Mouse (Mus musculus) retina, adult 2 months (tissue): Measurements from ENCODE around the gene Nt5c3.

Experiments
- DNase-seq: peaks from one replicate; pipeline ENCODE4 v3.0.0-alpha.2; 2012; ENCODE audit warnings: low read depth, low spot score

Nt5c3 gene

DNA sequence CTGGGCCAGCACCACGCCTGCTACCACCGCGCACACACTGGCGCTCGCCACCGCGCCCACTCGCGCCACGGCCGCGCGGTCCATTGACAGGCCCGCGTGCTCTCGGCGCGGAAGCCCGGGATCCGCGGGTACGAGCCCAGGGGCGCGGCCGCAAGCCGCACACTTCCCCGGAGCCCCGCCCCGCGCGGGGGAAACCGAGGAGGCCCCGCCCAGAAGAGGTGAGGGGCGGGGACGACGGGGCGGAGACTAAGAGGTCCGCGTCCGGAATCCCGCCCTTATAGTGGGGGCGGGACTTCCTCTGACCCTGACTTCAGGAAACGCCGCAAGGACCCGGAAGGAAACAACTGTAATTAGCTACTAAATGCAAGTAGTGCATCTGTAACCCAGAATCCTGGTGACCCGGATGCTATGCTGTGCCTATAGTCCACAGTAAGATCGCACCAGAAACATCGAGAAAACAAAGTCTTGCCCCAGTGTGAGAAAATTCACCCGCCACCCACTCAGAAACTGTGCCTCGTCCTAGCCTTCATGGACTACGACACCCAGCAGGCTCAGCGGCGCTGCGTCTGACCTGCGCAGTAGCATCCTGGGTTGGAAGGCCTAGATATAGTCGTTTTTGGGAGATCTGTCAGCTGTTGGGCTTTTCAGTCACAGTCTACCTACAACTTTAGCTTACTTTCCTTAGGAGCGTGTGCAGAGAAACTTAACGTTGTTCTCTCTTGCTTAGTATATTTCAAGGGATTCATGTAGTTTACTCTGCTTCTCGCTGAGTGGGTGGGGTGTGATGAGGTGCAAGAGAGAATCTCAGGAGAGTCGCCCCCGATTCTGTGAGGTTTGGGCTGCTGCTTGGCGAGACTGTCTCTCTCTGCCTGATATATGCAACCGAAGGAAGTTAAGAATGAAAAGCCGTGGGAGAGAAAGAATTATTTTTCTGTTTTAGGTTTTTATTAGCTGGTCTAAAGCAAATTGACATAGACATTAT lies at the start of gene Nt5c3, which contains the start of gene Vmn1r4:
TSS of gene Nt5c3 (minus strand) at position 207 of the 982 bp plus-strand sequence.
TSS of gene Vmn1r4 (plus strand) at position 290 of the 982 bp plus-strand sequence.
- DNase-seq = peak; percentile 96

DNA sequence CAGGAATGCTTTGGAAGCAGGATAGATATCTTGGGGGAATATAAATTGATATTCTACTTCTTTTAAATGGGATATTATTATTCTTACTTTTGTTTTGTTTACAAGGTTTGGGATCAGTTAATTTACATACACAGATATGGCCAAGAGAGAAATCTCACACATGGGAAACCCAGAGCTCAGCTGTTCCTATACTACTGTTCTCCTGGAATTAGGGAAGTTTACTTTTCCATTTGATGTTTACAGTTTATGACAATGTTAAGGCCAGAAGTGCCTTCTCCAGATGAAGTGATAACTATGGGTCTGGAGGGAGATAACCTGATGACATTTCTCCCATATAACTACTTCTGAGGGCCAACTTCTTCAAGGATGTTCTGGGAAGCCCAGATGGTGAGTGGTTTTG lies 46.2 kb upstream of the Nt5c3 start, which contains the start of gene Vmn1r5:
TSS of gene Vmn1r5 (plus strand) at position 301 of the 400 bp plus-strand sequence.
- no peak for DNase-seq

DNA sequence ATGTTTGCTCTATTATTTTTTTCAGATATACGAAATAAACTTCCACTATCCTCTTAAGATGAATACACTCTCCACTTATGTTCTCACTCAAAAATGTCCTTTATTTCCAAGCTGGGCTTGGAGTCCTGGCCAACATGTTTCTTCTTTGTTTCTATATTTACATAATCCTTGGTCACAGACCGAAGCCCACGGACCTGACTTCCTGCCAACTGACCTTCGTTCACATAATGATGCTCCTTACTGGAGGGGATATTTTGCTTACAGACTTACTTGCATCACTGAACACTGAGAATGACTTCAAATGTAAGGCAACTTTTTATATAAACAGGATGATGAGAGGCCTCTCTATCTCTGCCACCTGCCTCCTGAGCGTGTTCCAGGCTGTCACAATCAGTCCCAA lies 32.7 kb upstream of the Nt5c3 start:
- DNase-seq = no peak

DNA sequence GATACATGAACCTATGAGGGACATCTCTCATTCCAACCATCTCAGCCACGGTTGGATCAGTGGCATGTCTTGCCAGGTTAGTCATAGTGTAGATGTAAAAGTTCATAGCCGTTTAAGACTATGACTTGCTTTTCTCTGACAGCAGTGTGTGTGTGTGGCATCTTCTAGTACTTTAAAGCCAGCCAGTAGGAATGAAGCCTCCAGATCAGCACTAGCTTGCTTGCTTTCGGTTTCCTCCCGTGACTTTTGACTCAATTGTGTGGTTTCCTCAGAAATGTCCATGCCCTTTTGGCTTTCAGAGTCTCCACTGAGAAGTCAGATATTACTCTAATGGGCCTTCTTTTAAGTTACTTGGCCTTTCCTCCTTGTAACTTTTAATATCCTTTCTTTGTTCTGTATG lies 10.6 kb upstream of the Nt5c3 start:
- DNase-seq = no peak

DNA sequence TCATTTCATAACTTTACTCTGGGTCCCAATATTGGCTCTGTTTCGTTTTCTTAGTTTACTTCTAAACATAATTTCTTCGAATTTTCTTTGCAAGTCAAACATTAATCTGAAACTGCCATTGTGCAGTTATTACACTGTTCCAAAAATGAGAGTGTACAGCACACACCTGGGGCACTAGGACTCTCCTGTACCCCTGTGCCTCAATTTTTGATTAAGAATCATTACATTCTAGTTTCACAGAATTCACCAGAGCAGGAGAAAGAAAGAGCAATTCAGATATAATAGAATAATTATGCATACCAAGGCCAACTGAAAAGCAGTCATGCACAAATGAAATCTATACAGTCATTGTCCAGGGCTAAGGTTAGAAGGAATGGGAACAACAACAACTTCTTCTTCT lies 8.7 kb upstream of the Nt5c3 start:
- no peak for DNase-seq

DNA sequence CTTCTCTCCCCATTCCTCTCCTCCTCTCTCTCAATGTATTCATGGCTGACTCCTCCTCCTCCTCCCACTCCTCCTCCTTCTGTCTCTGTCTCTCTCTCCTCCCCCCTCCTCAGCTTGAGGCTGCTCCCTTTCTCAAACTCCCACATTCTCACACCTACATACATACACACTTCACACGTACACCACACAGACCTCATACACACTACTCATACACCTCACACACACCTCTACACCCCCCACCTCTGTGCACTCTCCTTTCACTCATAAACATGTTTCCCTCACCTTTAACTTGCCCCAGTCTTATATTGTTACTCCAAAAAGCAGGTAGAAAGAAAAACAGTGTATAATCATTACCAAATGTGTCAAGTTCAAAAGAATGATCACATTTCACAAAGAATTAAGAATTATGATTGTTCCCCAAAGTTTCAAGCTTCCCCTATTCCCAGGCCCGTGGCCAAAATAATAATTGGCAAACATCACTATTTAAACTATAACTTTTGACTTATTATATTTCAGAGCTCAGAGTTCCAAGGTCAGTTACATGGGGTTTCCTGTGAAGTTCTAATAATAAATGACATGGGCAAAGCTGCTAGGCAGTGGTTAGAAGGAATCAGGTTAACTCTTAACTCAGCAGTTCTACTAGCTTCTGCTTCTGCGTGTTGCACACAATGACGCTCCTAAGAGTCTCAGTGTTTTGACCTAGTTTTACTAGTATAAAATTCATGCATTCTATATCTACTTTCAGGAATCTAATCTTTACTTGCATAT lies 8.1 kb upstream of the Nt5c3 start:
- no peak for DNase-seq

DNA sequence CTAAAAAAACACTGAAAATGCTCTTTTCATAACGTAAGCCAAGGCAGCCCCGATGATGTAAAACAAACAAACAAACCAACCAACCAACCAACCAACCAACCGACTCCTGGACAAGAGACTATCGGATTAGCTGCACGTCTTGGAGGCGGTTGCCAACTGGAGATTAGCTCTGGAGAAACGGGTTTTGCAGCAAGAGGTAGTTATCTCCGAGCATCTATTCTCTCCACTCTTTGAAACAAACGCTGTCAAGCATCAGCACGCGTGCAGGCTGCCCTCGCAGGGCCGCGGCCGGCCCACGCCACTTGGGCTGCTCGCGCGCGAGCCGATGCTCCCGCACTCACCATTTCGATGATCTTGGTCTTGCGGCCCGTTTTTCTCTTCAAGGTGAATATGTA lies 404 bp downstream of the Nt5c3 start:
- DNase-seq = peak; percentile 49

DNA sequence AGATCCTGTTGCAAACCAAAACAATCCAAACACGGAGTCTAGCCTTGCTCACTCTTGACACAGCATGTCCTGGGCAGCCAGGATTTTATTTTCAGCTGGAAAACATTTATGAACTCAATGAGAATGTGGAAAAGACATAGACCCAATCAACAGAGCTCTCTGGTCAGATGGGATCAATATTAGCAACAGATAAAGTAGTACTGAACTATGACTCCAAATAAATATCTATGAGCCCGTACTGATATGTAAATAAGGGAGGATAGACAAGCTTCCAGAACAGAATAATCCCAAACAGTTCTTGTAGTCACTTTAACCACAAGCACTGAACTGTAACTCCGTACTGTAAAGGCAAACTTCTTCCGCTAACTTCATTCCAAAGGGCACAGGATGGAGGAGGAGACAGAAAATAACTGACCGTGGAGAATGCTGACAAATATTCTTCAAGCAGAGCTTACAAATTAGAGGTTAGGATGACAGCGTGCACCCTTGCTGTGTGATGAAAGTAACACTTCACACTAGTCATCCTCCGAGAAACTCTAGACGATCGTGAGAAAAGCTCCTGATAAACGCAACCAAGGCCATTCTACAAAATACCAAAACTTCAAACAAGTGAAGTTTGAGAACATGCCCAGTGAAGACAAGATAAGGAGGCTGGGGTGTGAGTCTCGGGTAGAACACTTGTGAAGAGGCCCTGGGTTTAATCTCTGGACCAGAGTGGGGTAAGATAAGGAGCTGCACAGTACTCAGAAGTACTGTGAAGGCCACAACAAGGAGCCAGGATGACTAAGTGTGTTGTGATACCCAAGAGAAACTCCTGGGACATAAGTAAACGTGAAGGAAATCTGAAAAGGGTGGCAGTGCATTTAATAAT lies 3.3 kb downstream of the Nt5c3 start:
- no peak for DNase-seq

DNA sequence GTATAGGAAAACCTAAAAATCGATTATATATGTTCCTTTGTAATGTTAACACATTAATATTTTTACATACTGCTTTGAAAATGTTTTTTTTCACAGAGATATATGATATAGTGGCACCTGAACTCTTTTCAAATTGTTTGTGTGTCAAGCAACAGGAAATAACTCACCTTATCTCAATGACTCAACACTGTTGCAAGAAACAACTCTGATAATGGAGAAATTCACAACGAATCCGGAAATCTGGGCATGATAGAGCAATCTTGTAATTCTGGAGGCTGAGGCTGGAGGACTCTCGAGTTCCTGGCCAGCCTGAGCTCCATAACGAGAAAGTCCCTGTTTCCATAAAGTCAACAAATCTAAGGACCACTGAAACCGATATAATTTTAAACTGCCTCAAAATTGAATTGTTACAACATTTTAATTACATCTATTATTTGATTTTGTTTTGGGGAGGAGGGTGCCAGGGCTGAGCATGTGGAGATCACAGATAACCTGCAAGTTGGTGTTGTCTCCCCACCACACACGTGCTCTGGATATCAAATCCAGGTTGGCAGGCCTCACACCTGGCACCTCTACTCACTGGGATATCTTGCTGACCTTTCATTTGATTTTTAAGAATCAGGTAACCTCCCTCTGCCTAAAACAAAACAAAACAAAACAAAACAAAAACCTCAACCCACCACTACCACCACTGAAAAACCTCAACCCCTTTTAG lies 4.2 kb downstream of the Nt5c3 start:
- DNase-seq = no peak

DNA sequence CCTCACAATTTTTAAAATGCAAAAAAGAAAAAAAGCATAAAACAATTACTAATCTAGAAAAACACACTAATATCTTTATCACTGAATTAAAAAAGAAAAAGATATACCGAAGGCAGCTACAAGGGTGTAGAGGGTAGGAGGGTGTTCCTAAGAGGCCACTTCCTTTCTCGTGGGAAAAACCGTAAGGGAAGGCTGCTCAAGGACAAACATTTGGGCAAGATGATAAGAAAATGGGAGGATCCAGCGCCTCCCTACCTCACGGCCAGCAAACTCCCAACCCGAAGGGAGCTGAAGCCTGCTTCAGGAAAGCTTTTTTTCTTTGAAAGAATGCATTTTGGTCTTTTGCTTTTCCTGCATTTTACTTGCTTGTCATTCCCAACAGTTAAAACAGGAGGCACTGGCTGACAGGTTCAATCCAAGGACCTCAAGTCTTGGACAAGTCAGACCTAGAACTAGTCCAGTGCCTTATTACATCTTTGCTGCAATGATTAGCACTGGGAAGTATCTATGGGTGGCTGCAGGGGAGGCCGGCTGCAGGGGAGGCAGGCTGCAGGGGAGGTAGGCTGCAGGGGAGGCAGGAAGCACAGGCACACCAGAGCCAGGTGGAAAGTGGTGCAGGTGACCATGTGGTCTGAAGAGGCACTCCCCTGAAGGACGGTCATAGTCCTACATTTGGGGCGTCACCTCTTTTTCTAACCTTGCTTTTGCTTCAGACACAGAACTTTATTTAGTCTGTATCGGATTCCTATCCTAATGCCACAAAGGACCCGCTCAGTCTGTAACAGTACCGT lies 6.0 kb downstream of the Nt5c3 start:
- no peak for DNase-seq

DNA sequence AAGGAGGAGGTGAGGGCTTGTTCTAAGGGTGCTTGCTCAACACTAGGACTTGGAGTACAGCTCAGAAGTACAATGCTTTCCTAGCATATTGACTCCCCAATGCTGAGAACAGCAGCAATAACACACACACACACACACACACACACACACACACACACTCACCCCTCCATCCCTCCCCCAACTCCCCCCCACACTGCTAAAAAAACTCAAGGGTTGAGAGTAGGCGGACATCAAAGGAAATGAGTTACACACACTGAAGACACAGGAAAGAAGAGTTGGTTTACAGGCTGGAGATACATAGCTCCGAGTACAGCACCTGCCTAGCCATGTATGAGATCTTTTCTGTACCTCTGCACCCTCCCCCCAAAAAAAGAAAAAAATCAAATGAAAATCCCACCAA lies 7.5 kb downstream of the Nt5c3 start:
- DNase-seq = no peak

DNA sequence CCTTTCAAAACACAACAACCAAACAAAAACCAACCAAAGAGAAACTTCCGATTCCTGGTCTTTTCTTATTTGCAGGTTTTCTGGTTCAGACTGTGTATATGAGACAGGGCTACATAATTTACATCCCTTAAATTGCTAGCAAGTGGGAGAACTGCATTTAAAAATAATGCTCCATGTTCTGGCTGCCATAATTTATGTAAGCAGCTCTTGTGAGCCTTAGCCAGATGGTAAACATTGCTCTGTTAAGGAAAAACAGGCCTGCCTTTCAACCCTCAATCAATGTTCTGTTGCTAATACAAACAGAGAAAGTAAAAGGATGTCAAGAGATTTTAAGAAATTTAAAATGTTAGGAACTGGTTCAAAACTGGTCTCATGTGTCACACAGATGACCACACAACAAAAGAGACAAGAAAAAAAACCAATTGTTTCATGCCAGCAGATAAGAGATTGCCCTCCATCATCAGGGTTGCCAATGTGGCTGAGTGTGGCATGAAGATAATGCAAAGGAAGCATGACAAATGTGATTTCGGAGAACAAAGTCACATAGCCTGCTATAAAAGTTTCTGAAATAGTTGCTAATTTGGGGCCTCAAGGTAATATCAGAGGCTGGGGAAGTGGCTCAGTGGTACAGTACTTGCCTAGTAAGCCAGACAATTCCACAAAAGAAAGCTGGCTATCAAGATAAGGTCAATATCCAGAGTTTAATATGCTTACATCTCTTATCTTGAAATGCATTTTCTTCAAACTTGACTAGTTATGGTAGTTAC lies 10.5 kb downstream of the Nt5c3 start:
- no peak for DNase-seq

DNA sequence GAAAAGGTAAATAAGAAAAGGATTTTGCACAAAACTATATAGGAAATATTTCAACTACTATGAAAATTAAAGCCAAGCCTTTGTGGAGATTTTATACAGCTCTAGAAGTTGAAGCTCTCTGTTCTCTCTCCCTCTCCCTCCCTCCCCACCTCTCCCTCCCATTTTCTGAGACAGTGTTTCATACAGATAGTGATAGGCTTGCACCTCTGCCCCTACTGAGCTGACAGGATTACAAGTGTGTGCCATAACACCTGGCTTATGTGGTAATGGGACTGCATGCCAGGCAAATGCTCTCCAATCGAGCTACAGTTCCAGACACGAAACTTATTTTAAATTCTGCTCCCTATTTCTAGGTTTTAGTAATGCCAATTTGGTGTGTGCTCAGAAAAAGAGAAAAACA lies 12.8 kb downstream of the Nt5c3 start:
- DNase-seq = no peak

DNA sequence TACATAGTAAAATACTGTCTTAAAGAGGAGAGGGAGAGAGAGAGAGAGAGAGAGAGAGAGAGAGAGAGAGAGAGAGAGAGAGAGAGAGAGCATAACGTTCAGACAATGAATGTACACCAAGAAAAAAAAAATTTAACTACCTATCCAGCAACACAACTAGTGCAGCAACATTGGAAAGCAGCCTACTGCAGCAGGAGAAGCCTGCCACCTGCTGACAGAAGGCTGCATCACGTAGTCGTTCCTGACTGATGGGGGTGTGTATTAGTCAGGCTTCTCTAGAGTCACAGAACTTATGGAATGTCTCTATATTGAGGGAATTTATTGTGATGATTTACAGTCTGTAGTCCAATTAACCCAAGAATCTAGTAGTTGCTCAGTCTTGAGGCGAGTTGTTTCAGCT lies 14.8 kb downstream of the Nt5c3 start:
- DNase-seq = peak; percentile 4

DNA sequence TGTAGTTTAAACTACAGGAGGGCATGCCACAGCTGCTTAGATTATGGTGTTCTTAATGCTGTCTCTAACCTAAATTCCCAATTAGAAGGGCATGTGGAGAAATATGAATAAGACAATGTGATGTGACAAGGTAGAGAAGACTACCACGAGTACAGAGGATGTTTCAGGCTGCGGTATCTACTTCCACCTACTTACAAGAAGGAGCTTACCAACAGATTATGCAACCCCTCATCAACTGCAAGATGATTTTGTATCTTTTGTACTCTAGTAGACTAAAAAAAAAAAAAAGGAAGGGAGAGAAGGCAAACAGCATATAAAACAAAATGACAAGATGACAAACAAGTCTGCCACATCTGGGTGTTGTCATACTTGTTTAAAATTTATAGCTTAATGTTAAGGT lies 15.3 kb downstream of the Nt5c3 start:
- DNase-seq = no peak

DNA sequence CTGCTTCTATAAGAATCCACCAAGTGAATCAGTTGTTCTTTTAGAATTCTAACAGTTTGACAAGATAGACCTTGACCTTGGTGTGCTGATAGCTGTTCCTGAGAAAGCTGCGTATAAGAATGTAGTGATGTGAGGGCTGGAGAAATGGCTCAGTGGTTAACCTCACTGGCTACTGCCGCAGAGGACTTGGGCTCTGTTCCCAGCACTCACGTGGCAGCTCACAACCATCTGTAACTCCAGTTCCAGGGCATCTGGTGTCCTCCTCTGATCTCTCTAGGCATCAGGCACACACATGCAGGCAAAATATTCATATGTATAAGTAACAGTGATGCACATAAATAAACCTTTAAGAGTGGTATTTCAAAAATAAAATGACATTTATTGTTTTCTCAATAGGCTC lies 15.8 kb downstream of the Nt5c3 start:
- no peak for DNase-seq

DNA sequence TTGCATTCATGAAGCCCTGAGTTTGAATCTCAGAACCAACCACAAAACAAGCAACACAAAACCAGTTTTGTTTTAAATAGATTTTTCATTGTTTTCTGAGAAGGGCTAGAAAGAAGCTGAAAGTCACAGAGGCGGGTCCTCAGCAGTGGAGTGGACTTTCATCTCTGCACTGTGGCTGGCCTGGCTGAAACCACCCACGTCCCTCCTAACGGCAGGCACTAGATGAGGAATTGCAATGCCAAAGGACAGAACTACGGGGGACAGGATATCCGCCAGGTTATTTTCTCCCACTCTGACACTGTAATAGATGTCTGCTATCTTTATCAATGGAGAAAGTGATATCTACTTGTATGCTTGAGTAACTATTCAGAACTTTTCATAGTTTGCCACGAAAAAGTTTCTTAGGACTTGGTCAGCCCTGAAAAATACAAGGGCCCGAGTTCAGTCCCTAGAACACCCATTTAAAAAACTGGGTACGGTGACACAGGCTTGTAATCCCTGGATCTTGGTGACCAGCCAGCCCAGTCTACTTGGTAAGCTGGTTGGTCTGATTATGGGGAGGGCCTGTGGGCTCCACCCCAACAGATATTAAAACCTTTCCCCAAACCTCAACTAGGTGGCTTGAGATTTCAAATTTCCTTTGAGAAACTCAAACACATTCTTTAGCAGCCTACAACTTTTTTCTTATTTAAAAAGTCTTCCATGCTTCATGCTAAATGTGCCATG lies 17.4 kb downstream of the Nt5c3 start:
- no peak for DNase-seq

DNA sequence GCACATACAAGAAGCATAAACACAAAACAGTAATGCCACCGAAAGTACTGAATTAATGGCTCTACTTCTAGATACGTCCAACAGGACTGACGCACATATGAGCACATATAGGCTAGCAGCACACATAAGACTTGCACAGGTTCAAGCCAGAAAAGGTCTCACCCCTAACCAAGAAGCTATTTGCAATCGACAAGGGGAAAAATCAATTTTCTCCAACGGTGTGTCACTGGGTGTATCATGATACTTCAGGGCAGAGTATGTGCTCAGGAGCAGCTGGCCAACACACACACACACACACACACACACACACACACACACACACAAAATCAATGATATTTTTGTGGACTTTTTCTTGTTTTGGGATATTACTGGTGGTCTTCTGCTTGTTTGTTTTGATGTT lies 18.2 kb downstream of the Nt5c3 start:
- DNase-seq = no peak

DNA sequence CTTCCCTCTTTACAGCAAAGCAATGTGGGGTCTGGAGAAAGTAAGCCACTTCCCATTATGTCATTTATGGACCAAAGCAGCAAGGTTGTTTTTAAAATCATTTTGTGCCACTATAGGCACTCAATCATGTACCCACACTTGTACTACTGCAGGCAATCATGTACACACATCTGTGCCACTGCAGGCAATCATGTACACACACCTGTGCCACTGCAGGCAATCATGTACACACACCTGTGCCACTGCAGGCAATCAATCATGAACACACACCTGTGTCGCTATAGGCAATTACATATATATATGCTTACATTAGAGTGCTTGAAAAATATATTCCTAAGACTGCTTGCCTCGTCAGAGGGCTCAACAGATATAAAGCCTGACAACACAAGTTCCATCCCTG lies 18.8 kb downstream of the Nt5c3 start:
- DNase-seq = no peak
